Mouse (Mus musculus) 3134 (cell line): ENCODE results near the gene Aif1.
A peak's percentile ranks its signal among the peaks of the same experiment; 100 is the strongest.
"Not testable (repeated sequence)": the region's sequence is repeated elsewhere in the genome, so short reads cannot be mapped to it uniquely, and the experiment has no call there.

Experiments
- DNase-seq: peaks from one replicate; pipeline ENCODE4 v3.0.0-alpha.2; 2011; ENCODE audit warnings: low spot score; ENCODE audit not compliant: insufficient read length; ENCODE audit errors: extremely low read depth

The Aif1 gene

GRCm38 (mm10) chr17:35152121-35152520 is 23.7 kb downstream of the Aif1 start:
- DNase-seq, result no peak

GRCm38 (mm10) chr17:35147922-35148639 is 27.8 kb downstream of the Aif1 start:
- DNase-seq, result no peak

GRCm38 (mm10) chr17:35147348-35147747 is 28.5 kb downstream of the Aif1 start:
- no peak for DNase-seq

- DNase-seq, result no peak
Measured at GRCm38 (mm10) chr17:35146139-35146538, 29.7 kb downstream of the Aif1 start.

GRCm38 (mm10) chr17:35141971-35142370 is 33.9 kb downstream of the Aif1 start:
- no peak for DNase-seq

GRCm38 (mm10) chr17:35140490-35140996 is 35.3 kb downstream of the Aif1 start:
- no peak for DNase-seq

- no peak for DNase-seq
Measured at GRCm38 (mm10) chr17:35139269-35139668, 36.6 kb downstream of the Aif1 start.

GRCm38 (mm10) chr17:35135591-35136320 is 40.1 kb downstream of the Aif1 start:
- DNase-seq, result no peak

DNA sequence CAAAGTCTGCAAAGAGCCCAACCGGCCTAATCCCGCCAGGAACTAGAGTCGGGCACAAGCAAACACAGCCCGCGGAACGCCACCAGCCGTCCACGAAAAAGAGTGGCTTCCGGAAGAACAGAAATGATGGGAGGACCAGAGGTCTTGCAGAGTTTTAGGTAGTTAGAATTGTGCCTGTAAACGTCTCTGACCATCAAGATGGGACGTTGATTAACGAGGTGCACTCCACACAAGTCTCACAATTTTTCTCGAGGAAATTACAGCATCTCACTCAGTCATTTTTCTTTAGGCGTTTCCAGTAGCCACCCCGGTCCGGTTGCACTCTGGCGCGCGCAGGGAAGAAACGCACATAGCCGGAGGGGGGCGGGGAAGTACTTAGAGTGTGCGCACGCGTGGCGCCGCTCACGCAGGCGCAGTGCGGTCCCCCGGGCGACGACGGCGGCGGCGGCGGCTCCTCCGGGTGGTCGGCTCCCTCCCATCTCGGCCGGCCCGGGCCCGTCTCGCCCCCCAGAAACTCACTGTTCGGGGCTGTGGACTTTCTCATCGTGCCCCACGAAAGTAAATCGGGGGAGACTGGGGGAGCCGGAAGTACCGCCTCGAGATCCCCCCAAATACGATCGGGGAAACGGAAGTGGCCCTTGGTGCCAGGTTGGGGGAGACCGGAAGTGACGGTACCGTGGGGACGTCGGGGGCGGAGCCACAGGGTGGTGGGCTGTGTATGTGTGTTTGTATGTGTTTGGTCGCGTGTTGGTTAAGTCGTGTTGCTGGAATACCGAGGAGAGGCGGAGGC is 40.9 kb downstream of the Aif1 start, which contains the start of gene Bag6:
Gene Bag6 (plus strand): TSS at position 378 of the 790 bp plus-strand sequence.
- peak; percentile 95 for DNase-seq

DNA sequence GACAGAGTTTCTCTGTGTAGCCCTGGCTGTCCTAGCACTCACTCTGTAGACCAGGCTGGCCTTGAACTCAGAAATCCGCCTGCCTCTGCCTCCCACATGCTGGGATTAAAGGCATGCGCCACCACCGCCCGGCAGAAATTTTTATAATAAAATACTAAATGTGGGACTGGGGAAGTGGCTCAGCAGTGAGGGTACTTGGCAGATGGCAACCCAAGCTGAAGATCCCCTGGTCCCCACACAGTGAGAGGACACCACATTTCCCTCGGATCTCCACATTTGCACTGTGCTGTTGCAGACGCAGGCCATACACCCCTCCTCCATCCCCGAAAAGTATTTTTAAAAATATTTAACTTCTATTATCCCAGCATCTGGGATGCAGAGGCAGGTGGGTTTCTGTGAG is 42.4 kb downstream of the Aif1 start:
- no peak for DNase-seq

- DNase-seq, result no peak
Measured at GRCm38 (mm10) chr17:35132174-35132560, 43.7 kb downstream of the Aif1 start.

DNA sequence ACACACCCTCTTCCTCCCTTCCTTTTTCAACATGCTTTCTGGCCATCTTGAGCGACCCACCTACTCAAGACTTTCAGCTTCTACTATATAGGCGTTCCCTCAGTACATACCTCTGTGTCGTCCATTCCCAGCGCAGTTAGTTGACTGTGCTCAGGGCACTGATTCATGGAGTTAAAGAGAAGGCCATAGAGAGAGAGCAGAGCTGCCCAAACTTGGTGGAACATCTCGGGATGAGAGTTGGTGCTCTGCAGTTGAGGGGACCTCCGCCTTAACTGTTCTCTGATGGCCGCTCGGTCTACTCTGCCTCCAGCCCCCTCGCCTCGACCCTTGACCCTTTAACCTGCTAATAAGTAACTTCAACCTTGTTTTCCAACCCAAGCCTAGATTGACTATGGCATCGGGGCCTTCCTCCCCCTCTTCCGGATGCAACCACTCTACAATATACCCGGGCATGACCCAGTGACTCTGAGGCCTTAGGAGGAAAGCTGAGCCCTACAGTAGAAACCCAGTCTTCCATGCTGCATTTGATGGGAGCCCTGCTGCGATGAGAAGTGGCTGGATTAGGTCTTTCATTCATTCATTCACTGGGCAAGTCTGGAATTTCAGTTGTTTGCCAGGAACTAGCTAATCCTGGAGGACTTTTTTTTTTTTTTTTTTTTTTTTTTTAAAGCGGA is 44.2 kb downstream of the Aif1 start, which contains the start of gene Apom:
Gene Apom (minus strand): TSS at position 551 of the 674 bp plus-strand sequence.
- DNase-seq, result no peak

- DNase-seq, result no peak
Measured at GRCm38 (mm10) chr17:35131038-35131437, 44.8 kb downstream of the Aif1 start.

DNA sequence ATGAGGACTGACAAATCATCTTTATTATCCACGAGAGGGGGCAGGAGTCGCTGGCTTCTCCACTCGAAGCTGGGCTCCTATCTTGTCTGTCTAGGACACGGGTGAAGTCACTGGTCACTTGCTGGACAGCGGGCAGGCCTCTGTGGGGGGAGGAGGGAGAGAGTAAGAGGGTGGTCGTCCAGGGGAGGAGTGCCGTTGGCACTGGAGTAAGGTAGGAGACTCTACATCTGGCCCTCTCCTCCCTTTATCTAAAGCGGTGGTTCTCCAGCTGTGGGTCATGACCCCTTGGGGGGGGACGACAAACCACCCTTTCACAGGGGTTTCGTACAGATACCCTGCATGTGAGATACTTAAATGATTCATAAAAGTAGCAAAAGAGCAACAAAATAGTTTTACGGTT is 46.9 kb downstream of the Aif1 start:
- no peak for DNase-seq

- DNase-seq, result no peak
Measured at GRCm38 (mm10) chr17:35127017-35127416, 48.9 kb downstream of the Aif1 start.

DNA sequence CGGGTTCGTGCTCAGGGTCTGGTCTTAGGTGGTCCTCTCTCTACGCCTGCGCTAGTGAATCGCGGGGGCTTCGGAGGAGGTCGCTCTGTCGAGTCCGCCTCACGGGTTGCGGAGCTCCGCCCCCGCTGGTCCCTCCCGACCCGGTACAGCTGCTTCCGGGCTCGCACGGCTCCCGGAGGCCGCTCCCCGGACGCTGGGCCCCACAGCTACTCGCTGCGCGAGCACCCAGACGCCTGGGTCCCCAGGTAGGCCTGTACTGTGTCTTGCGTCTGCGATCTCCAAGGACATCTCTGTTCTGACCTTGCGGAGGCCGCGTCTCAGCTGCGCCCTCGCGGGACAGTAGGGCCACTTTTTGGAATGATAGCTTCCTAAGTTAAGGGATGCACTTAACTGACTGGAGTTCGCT is 49.7 kb downstream of the Aif1 start, which contains the start of gene D17H6S53E:
Gene D17H6S53E (plus strand): TSS at position 168 of the 406 bp plus-strand sequence.
- DNase-seq, result peak; percentile 87

GRCm38 (mm10) chr17:35125578-35125977 is 50.3 kb downstream of the Aif1 start:
- DNase-seq, result no peak

- no peak for DNase-seq
Measured at GRCm38 (mm10) chr17:35125081-35125480, 50.8 kb downstream of the Aif1 start.

DNA sequence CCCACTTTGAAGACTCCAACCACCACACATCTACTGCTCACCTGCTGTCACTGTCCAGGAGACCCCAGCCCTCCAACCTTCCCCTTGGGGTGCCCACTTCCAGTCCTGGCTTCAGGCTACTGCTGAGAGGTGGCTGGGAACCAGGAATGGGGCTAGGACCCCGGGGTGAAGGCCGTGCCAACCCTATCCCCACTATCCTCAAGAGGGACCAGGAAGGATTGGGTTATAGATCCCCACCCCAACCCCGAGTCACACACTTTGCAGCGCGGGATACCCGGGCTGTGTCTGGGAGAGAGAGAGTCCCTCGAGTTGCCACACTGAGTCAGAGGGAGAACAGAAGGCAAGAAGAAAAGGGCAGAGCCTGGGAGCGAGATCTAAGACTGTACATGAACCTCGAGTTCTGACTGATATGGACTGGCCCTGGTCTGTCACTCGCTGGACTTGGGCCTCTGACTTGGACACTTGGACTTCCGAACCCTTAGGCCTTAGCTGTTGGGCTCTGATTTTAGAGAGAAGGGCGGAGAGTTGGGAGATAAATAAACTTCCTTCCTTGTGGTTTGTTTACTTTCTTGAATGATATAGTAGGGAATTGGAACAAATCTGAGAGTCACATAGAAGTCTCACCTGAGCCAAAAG is 51.5 kb downstream of the Aif1 start:
- not testable (repeated sequence) for DNase-seq

DNA sequence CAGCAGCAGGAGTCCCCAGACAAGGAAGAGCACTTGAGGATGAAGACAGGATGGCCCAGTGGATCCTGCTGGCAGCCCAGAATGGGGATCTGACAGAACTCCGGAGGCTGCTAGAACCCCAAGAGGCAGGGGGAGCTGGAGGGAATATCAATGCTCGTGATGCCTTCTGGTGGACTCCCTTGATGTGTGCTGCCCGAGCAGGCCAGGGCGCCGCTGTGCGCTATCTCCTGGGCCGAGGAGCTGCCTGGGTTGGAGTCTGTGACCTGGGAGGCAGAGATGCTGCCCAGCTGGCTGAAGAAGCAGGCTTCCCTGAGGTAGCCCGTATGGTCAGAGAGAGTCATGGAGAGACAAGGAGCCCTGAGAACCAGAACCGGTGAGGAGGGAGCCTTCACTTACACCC is 52.6 kb downstream of the Aif1 start:
- DNase-seq, result not testable (repeated sequence)
